Mouse (Mus musculus): ENCODE measurements at regions not wholly inside any gene's neighbourhood (a gene's known extent, or its start where the extent isn't known, plus 50 kb on each side); places are given as distances from the start of the nearest gene placed in this dataset.

- DNase-seq (ENCODE audit: low spot score) = no peak
Measured at GRCm38 (mm10) chr4:125765171-125765570, 259.2 kb upstream of the Csf3r start.

- no peak for DNase-seq (ENCODE audit: low spot score)
Measured at GRCm38 (mm10) chr4:125777126-125777525, 247.2 kb upstream of the Csf3r start.

GRCm38 (mm10) chr4:125780113-125780512 is 244.2 kb upstream of the Csf3r start:
- DNase-seq (ENCODE audit: low spot score) = no peak

- DNase-seq (ENCODE audit: low spot score) = peak; percentile 38
Measured at GRCm38 (mm10) chr4:125780921-125781487, 243.3 kb upstream of the Csf3r start.

- no peak for DNase-seq (ENCODE audit: low spot score)
Measured at GRCm38 (mm10) chr4:125782346-125782745, 242.0 kb upstream of the Csf3r start.

- DNase-seq (ENCODE audit: low spot score) = no peak
Measured at GRCm38 (mm10) chr4:125786083-125786482, 238.3 kb upstream of the Csf3r start.

GRCm38 (mm10) chr4:125794679-125795078 is 229.7 kb upstream of the Csf3r start:
- DNase-seq (ENCODE audit: low spot score) = no peak

- no peak for DNase-seq (ENCODE audit: low spot score)
Measured at GRCm38 (mm10) chr4:125807923-125808322, 216.4 kb upstream of the Csf3r start.

- DNase-seq (ENCODE audit: low spot score) = no peak
Measured at GRCm38 (mm10) chr4:125809446-125810108, 214.8 kb upstream of the Csf3r start.

- no peak for DNase-seq (ENCODE audit: low spot score)
Measured at GRCm38 (mm10) chr4:125810247-125810646, 214.1 kb upstream of the Csf3r start.

- peak; percentile 77 for DNase-seq (ENCODE audit: low spot score)
Measured at GRCm38 (mm10) chr4:125814311-125814710, 210.0 kb upstream of the Csf3r start.

- no peak for DNase-seq (ENCODE audit: low spot score)
Measured at GRCm38 (mm10) chr4:125815276-125815675, 209.1 kb upstream of the Csf3r start.

GRCm38 (mm10) chr4:125824525-125824924 is 199.8 kb upstream of the Csf3r start:
- DNase-seq (ENCODE audit: low spot score) = peak; percentile 71

GRCm38 (mm10) chr4:125826416-125826815 is 197.9 kb upstream of the Csf3r start:
- peak; percentile 62 for DNase-seq (ENCODE audit: low spot score)

GRCm38 (mm10) chr4:125835250-125835649 is 189.1 kb upstream of the Csf3r start:
- DNase-seq (ENCODE audit: low spot score) = no peak

GRCm38 (mm10) chr4:125847568-125847967 is 176.8 kb upstream of the Csf3r start:
- DNase-seq (ENCODE audit: low spot score) = peak; percentile 21

- DNase-seq (ENCODE audit: low spot score) = peak; percentile 75
Measured at GRCm38 (mm10) chr4:125850300-125850699, 174.1 kb upstream of the Csf3r start.

- no peak for DNase-seq (ENCODE audit: low spot score)
Measured at GRCm38 (mm10) chr4:125852545-125852944, 171.8 kb upstream of the Csf3r start.

GRCm38 (mm10) chr4:125855983-125856591 is 168.3 kb upstream of the Csf3r start:
- DNase-seq (ENCODE audit: low spot score) = peak; percentile 17

GRCm38 (mm10) chr4:125856781-125857180 is 167.6 kb upstream of the Csf3r start:
- no peak for DNase-seq (ENCODE audit: low spot score)

- no peak for DNase-seq (ENCODE audit: low spot score)
Measured at GRCm38 (mm10) chr4:125865057-125865456, 159.3 kb upstream of the Csf3r start.

GRCm38 (mm10) chr4:125865728-125866127 is 158.6 kb upstream of the Csf3r start:
- DNase-seq (ENCODE audit: low spot score) = no peak

- no peak for DNase-seq (ENCODE audit: low spot score)
Measured at GRCm38 (mm10) chr4:125871211-125871610, 153.1 kb upstream of the Csf3r start.

GRCm38 (mm10) chr4:125880028-125880427 is 144.3 kb upstream of the Csf3r start:
- DNase-seq (ENCODE audit: low spot score) = no peak
